Mouse (Mus musculus) liver, postnatal 0 days (tissue): Measurements from ENCODE around the gene Tsen54. TPM values are rescaled to one million over a fixed set of nuclear protein-coding genes. Genes with fewer than 3 reads are reported as not detected.

Source experiments
- ATAC-seq: fragments of 200-750 bp; cut with Nextera tagmentation; 2 replicates; pipeline ENCODE4 v1.8.0; 2017; ENCODE audit warnings: mild to moderate bottlenecking, moderate library complexity
- DNase-seq: peaks from one replicate; pipeline ENCODE4 v3.0.0-alpha.2; 2016
- H3K27ac ChIP-seq: fragments of 300-500 bp; sonication (generic); 2 replicates; pipeline ENCODE4 v1.5.1; 2014; ENCODE audit warnings: antibody characterized with exemption, moderate library complexity, mild to moderate bottlenecking, low read depth
- H3K27me3 ChIP-seq: fragments of 300-500 bp; sonication (generic); 2 replicates; pipeline ENCODE4 v1.6.1; 2014; ENCODE audit warnings: low read length, control low read depth, mixed read lengths; ENCODE audit not compliant: insufficient read depth
- H3K36me3 ChIP-seq: fragments of 300-500 bp; sonication (generic); replicated peaks from 2 replicates; pipeline ENCODE4 v1.6.1; 2014; ENCODE audit warnings: mild to moderate bottlenecking, control low read depth, low read length, moderate library complexity, mixed read lengths; ENCODE audit not compliant: insufficient read depth
- H3K4me1 ChIP-seq: fragments of 300-500 bp; sonication (generic); 2 replicates; pipeline ENCODE4 v1.6.1; 2014; ENCODE audit warnings: antibody characterized with exemption, mild to moderate bottlenecking, control low read depth; ENCODE audit not compliant: insufficient read depth
- H3K4me2 ChIP-seq: fragments of 300-500 bp; sonication (generic); 2 replicates; pipeline ENCODE4 v1.6.1; 2014; ENCODE audit warnings: low read depth, mild to moderate bottlenecking, low read length, moderate library complexity, mixed read lengths
- H3K4me3 ChIP-seq: fragments of 300-500 bp; sonication (generic); 2 replicates; pipeline ENCODE4 v1.5.1; 2014; ENCODE audit warnings: low read depth, low read length
- H3K9ac ChIP-seq: fragments of 300-500 bp; sonication (generic); replicated peaks from 2 replicates; pipeline ENCODE4 v1.6.1; 2014; ENCODE audit warnings: mild to moderate bottlenecking, moderate library complexity
- H3K9me3 ChIP-seq: fragments of 300-500 bp; sonication (generic); 2 replicates; pipeline ENCODE4 v1.6.1; 2016; ENCODE audit warnings: mild to moderate bottlenecking, control low read depth, low read length, mixed read lengths
- CTCF ChIP-seq: sonication (generic); IDR thresholded peaks from 2 replicates; pipeline ENCODE4 v1.5.1; 2016; ENCODE audit warnings: antibody characterized with exemption, low read depth
- EP300 ChIP-seq: IDR thresholded peaks from 2 replicates; pipeline ENCODE4 v1.6.1; 2016; ENCODE audit warnings: antibody characterized with exemption, low read depth, mild to moderate bottlenecking
- WGBS: fragments of 180-500 bp; shearing (Covaris S2); extraction: QIAGEN DNeasy Blood & Tissue Kit; methylation state at CpG from one replicate; pipeline ENCODE4 v1.1.7; 2014; ENCODE audit not compliant: insufficient replicate concordance; 5-methylcytosine and 5-hydroxymethylcytosine counted together
- polyA plus RNA-seq: library from polyadenylated mRNA; unstranded; fragments of >200 nt; fragmentation: Nextera tagmentation; extraction: Ambion mirVana; gene quantifications from 2 replicates; pipeline ENCODE4 v1.2.1, GENCODE M21; 2015

Tsen54 gene
- polyA plus RNA-seq, 1 experiment from 2014 or later = 8.8 TPM

GRCm38 (mm10) chr11:115774653-115775052 lies 39.9 kb upstream of the Tsen54 start:
- ATAC-seq = no peak
- Histone ChIP-seq H3K9me3 (no peaks in the 10 kb centered on the region), H3K4me2 (no peak overlapping the region), H3K27ac (no peak overlapping the region), H3K27me3 (no peaks in the 10 kb centered on the region), H3K4me1 (peaks cover 19% of the 10 kb centered on the region), H3K36me3 (no peaks in the 10 kb centered on the region), H3K9ac (no peak overlapping the region), H3K4me3 (no peak overlapping the region)
- TF ChIP-seq CTCF (no peak), EP300 (no peak)
- no peak for DNase-seq
- 54% methylated on average over 4 of the region's 4 CpGs for whole genome bisulfite sequencing

GRCm38 (mm10) chr11:115775821-115776665 lies 38.5 kb upstream of the Tsen54 start:
- ATAC-seq (no peak), DNase-seq (no peak)
- Histone ChIP-seq H3K4me3 (no peak overlapping the region), H3K9me3 (no peaks in the 10 kb centered on the region), H3K4me2 (no peak overlapping the region), H3K27ac (no peak overlapping the region), H3K9ac (no peak overlapping the region), H3K36me3 (no peaks in the 10 kb centered on the region), H3K4me1 (peaks cover 20% of the 10 kb centered on the region), H3K27me3 (no peaks in the 10 kb centered on the region)
- TF ChIP-seq CTCF (no peak), EP300 (no peak)
- 78% methylated on average over 18 of the region's 18 CpGs for WGBS

GRCm38 (mm10) chr11:115776954-115777353 lies 37.6 kb upstream of the Tsen54 start:
- Histone ChIP-seq H3K4me2 (no peak overlapping the region), H3K27ac (no peak overlapping the region), H3K4me1 (peaks cover 20% of the 10 kb centered on the region), H3K27me3 (no peaks in the 10 kb centered on the region), H3K36me3 (no peaks in the 10 kb centered on the region), H3K4me3 (no peak overlapping the region), H3K9ac (no peak overlapping the region), H3K9me3 (no peaks in the 10 kb centered on the region)
- no peak for TF ChIP-seq EP300
- no peak for TF ChIP-seq CTCF
- WGBS = 79% methylated on average over 9 of the region's 9 CpGs
- DNase-seq = no peak
- no peak for ATAC-seq

- no peaks in the 10 kb centered on the region for H3K9me3 ChIP-seq
- ATAC-seq = no peak
Measured at GRCm38 (mm10) chr11:115777487-115778335, 36.8 kb upstream of the Tsen54 start.

GRCm38 (mm10) chr11:115779038-115779571 lies 35.4 kb upstream of the Tsen54 start:
- Histone ChIP-seq H3K27me3 (no peaks in the 10 kb centered on the region), H3K4me1 (peaks cover 20% of the 10 kb centered on the region), H3K27ac (peak overlapping the region; percentile 55), H3K4me2 (peak overlapping the region; percentile 56), H3K9me3 (no peaks in the 10 kb centered on the region), H3K36me3 (no peaks in the 10 kb centered on the region), H3K9ac (peak overlapping the region; percentile 32; the same call in 1 of the 2 replicates), H3K4me3 (no peak overlapping the region; the same call in 1 of the 2 replicates)
- 9% methylated on average over 9 of the region's 9 CpGs for WGBS
- ATAC-seq (peak; percentile 91), DNase-seq (peak; percentile 80)
- TF ChIP-seq EP300 (no peak), CTCF (no peak)

More at GRCm38 (mm10) chr11:115777487-115778335, 36.8 kb upstream of the Tsen54 start:
- no peaks in the 10 kb centered on the region for H3K27me3 ChIP-seq
- H3K36me3 ChIP-seq = no peaks in the 10 kb centered on the region
- TF ChIP-seq EP300 (no peak), CTCF (no peak)
- no peak overlapping the region for H3K9ac ChIP-seq
- H3K27ac ChIP-seq = no peak overlapping the region
- no peak overlapping the region for H3K4me2 ChIP-seq
- no peak for DNase-seq
- H3K4me3 ChIP-seq = no peak overlapping the region
- peaks cover 20% of the 10 kb centered on the region for H3K4me1 ChIP-seq
- 88% methylated on average over 17 of the region's 17 CpGs for WGBS
